Mouse (Mus musculus) MEL (cell line): ENCODE data around the gene Gsto2. TPM values are rescaled to one million over a fixed set of nuclear protein-coding genes. Genes with fewer than 3 reads are reported as not detected.

Experiments used
- DNase-seq: peaks from one replicate; pipeline ENCODE4 v3.0.0; 2011; ENCODE audit warnings: low read depth, low spot score
- H3K27ac ChIP-seq: 2 replicates; pipeline ENCODE4 v1.5.1; 2012; ENCODE audit warnings: low read depth, mild to moderate bottlenecking, control low read depth, low read length, moderate library complexity; ENCODE audit not compliant: control insufficient read depth
- H3K27me3 ChIP-seq, 2 experiments: fragments of 150-350 bp in 1 of 2; sonication (generic) in 1 of 2; 2 replicates each; pipeline ENCODE4 v1.6.1; 2012; ENCODE audit warnings: low read length in 2 of 2, mild to moderate bottlenecking in 2 of 2, improper control_type of control experiment in 1 of 2, moderate library complexity in 1 of 2; ENCODE audit not compliant: insufficient read depth in 2 of 2, control insufficient read depth in 1 of 2
- H3K36me3 ChIP-seq, 2 experiments: 2 replicates each; pipeline ENCODE4 v1.6.1; 2012 to 2014; ENCODE audit warnings: low read length in 2 of 2, improper control_type of control experiment in 1 of 2, inconsistent platforms in 1 of 2, mild to moderate bottlenecking in 1 of 2; ENCODE audit not compliant: insufficient read depth in 2 of 2, control insufficient read depth in 1 of 2
- H3K4me1 ChIP-seq, 2 experiments: fragments of 150-350 bp in 1 of 2; sonication (generic) in 1 of 2; 2 replicates each; pipeline ENCODE4 v1.6.1; 2012; ENCODE audit warnings: low read length in 2 of 2, improper control_type of control experiment in 1 of 2, mild to moderate bottlenecking in 1 of 2; ENCODE audit not compliant: insufficient read depth in 2 of 2, control insufficient read depth in 1 of 2
- H3K4me3 ChIP-seq, 2 experiments: fragments of 150-350 bp in 1 of 2; sonication (generic) in 1 of 2; 2 replicates each; pipeline ENCODE4 v1.5.1; 2012; ENCODE audit warnings: low read depth in 2 of 2, low read length in 2 of 2, mild to moderate bottlenecking in 2 of 2, moderate library complexity in 2 of 2, control low read depth in 1 of 2, improper control_type of control experiment in 1 of 2; ENCODE audit not compliant: control insufficient read depth in 1 of 2, insufficient read depth in 1 of 2
- H3K79me2 ChIP-seq: 2 replicates; pipeline ENCODE4 v1.6.1; 2012; ENCODE audit warnings: mild to moderate bottlenecking, low read length, moderate library complexity; ENCODE audit not compliant: control insufficient read depth, poor library complexity, insufficient read depth
- H3K9ac ChIP-seq: 2 replicates; pipeline ENCODE4 v1.6.1; 2012; ENCODE audit warnings: low read depth, mild to moderate bottlenecking, control low read depth, low read length, moderate library complexity; ENCODE audit not compliant: control insufficient read depth, poor library complexity, severe bottlenecking
- H3K9me3 ChIP-seq: fragments of 150-350 bp; sonication (generic); replicated peaks from 2 replicates; pipeline ENCODE4 v1.6.1; 2012; ENCODE audit warnings: mild to moderate bottlenecking, low read length, improper control_type of control experiment, moderate library complexity; ENCODE audit not compliant: insufficient read depth
- MAX ChIP-seq: IDR thresholded peaks from 2 replicates; pipeline ENCODE4 v1.6.1; 2011; ENCODE audit warnings: low read length, improper control_type of control experiment
- ZC3H11A ChIP-seq: IDR thresholded peaks from 2 replicates; pipeline ENCODE4 v1.6.1; 2012; ENCODE audit warnings: low read depth, mild to moderate bottlenecking, inconsistent platforms, low read length, improper control_type of control experiment
- polyA plus RNA-seq, 2 experiments: library from polyadenylated mRNA; stranded (reverse) in 1 of 2; unstranded in 1 of 2; fragments of >175 nt in 1 of 2; fragments of >200 nt in 1 of 2; gene quantifications; 2 replicates each; pipeline versions ENCODE4 v1.2.1 to v1.2.4; 2012; ENCODE audit warnings: low replicate concordance in 2 of 2, low read depth in 1 of 2; ENCODE audit not compliant: insufficient read length in 2 of 2, insufficient read depth in 1 of 2, missing spikeins in 1 of 2
- total RNA-seq: library from RNA; depleted of rRNA; stranded (reverse); fragments of 300-350 nt; gene quantifications from 2 replicates; pipeline ENCODE4 v1.2.3, GENCODE M21; 2012; rRNA removed

Gsto2 gene
- total and polyA plus RNA-seq, 3 experiments: 0.14 TPM; not detected in 2

GRCm38 (mm10) chr19:47935530-47935929 lies 70.2 kb downstream of the Gsto2 start:
- Histone ChIP-seq H3K4me1 (0 out of 4 replicates have a peak, but pooled peaks cover 0 to 3% of the 10 kb centered on the region in 2 experiments), H3K27me3 (no peaks in the 10 kb centered on the region), H3K79me2 (no peaks in the 10 kb centered on the region), H3K36me3 (no peaks in the 10 kb centered on the region), H3K27ac (no peak overlapping the region), H3K4me3 (no peak overlapping the region), H3K9ac (no peak overlapping the region), H3K9me3 (no peaks in the 10 kb centered on the region)
- no peak for DNase-seq
- TF ChIP-seq MAX (peak; percentile 20; the same call in 1 of the 2 replicates), ZC3H11A (no peak)

Other genes starting within 250 kb of the Gsto2 start
- gene Col17a1, start 173.4 kb upstream of the Gsto2 start, total RNA-seq: 0.04 TPM in 1 of 2 replicates, not detected in the other
- gene Col17a1, start 173.4 kb upstream of the Gsto2 start, polyA plus RNA-seq: not detected
- gene Sfr1, start 133.9 kb upstream of the Gsto2 start, total RNA-seq: 74.0 and 80.9 TPM in 2 replicates
- 10 to 100 TPM in 1 of 2 experiments, not detected in 1; 91.0 TPM for gene Sfr1, start 133.9 kb upstream of the Gsto2 start, polyA plus RNA-seq
- gene Gsto1, start 10.6 kb upstream of the Gsto2 start, total RNA-seq: 114 and 143 TPM in 2 replicates
- 100 to 1,000 TPM; 190 to 461 TPM for gene Gsto1, start 10.6 kb upstream of the Gsto2 start, polyA plus RNA-seq
- gene Cfap43, start 53.8 kb downstream of the Gsto2 start, total RNA-seq: 0.12 TPM in 1 of 2 replicates, not detected in the other
- under 1 TPM in 1 of 2 experiments, not detected in 1; 0.10 TPM for gene Cfap43, start 53.8 kb downstream of the Gsto2 start, polyA plus RNA-seq
- gene Itprip, start 53.8 kb downstream of the Gsto2 start, total RNA-seq: 25.4 and 26.9 TPM in 2 replicates
- 10 to 100 TPM in 1 of 2 experiments, not detected in 1; 26.3 TPM for gene Itprip, start 53.8 kb downstream of the Gsto2 start, polyA plus RNA-seq
- not detected in 2 replicates for gene Cfap58, start 72.1 kb downstream of the Gsto2 start, total RNA-seq
- gene Cfap58, start 72.1 kb downstream of the Gsto2 start, polyA plus RNA-seq: not detected